Mouse (Mus musculus) urinary bladder, postnatal 14 days (tissue): ENCODE data around the gene Csnk2a2.

ENCODE experiments used
- DNase-seq: peaks from one replicate; pipeline ENCODE4 v3.0.0; 2021; ENCODE audit warnings: low spot score

The Csnk2a2 gene

GRCm38 (mm10) chr8:95424682-95425081 is 65.2 kb downstream of the Csnk2a2 start:
- no peak for DNase-seq

GRCm38 (mm10) chr8:95422193-95422810 is 67.5 kb downstream of the Csnk2a2 start:
- no peak for DNase-seq

GRCm38 (mm10) chr8:95411309-95411972 is 78.4 kb downstream of the Csnk2a2 start:
- DNase-seq, result no peak

- DNase-seq, result no peak
These were observed 80.3 kb downstream of the Csnk2a2 start for GRCm38 (mm10) chr8:95409518-95409917.

- DNase-seq, result no peak
These were observed 88.7 kb downstream of the Csnk2a2 start for GRCm38 (mm10) chr8:95401091-95401490.

- no peak for DNase-seq
These were observed 90.7 kb downstream of the Csnk2a2 start for GRCm38 (mm10) chr8:95399131-95399530.

GRCm38 (mm10) chr8:95397201-95397600 is 92.6 kb downstream of the Csnk2a2 start:
- DNase-seq, result no peak

GRCm38 (mm10) chr8:95396752-95397151 is 93.1 kb downstream of the Csnk2a2 start:
- DNase-seq, result no peak
